Mouse (Mus musculus) colon, adult 2 months (tissue): ENCODE measurements around the gene Tead1. TPM values are rescaled to one million over a fixed set of nuclear protein-coding genes. Genes with fewer than 3 reads are reported as not detected.

Source experiments
- polyA plus RNA-seq: library from polyadenylated mRNA; depleted of rRNA; stranded (reverse); fragments of >200 nt; gene quantifications from 2 replicates; pipeline ENCODE4 v1.2.3, GENCODE M21; 2012; rRNA removed

Tead1 gene
- 8.6 and 9.7 TPM in 2 replicates for polyA plus RNA-seq

DNA sequence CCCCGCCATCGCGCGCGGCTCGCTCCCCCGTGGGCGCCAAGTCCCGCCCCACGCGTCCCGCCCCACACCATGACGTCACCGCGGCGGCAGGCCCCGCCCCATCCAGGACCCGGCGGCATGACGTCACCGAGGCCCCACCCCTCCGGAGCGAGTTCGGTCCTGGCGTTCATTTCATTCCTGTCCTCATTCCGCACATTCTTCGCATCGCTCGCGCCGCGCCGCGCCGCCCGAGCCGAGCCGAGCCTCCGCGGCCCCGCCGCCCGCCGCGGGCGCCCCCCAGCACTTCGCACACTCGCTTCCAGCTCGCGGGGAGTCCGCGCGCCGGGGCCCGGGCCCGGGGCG is at the start of gene Tead1:
TSS of gene Tead1 (plus strand) at position 148 of the 342 bp plus-strand sequence.

DNA sequence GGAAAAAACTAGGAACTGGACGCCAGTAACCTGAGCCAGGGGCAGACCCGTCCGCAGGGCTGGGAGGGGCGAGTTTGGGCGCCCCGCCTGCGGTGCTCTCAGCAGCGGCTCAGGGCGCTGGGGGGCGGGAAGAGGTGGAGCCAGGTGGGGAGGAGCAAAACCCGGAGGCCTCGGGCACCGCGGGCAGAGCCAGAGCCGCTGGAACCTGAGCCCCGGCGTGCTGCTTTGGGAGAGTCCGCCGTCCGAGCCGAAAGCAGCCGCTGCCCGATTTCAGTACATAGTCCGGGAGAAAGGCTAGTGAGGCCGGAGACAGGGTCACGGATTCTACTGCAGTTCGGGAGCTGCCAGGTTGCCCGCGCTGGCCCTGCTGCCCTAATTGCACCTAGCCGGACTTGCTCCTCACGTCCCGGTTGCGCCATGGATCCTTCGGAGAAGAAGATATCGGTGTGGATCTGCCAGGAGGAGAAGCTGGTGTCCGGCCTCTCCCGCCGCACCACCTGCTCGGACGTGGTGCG is 274.7 kb downstream of the Tead1 start, which contains the start of gene Rassf10:
TSS of gene Rassf10 (plus strand) at position 186 of the 515 bp plus-strand sequence.

